Mouse (Mus musculus) midbrain, embryonic 10.5 days (tissue): ENCODE data around the gene Sowahc. TPM values are rescaled to one million over a fixed set of nuclear protein-coding genes. Genes with fewer than 3 reads are reported as not detected.

Source experiments
- DNase-seq: peaks from one replicate; pipeline ENCODE4 v3.0.0-alpha.2; 2017; ENCODE audit warnings: low spot score
- H3K27ac ChIP-seq: fragments of 300-500 bp; sonication (generic); replicated peaks from 2 replicates; pipeline ENCODE4 v1.5.1; 2016; ENCODE audit warnings: mild to moderate bottlenecking
- H3K27me3 ChIP-seq: fragments of 300-500 bp; sonication (generic); 2 replicates; pipeline ENCODE4 v1.6.1; 2016; ENCODE audit warnings: low read depth, mild to moderate bottlenecking; ENCODE audit not compliant: poor library complexity, severe bottlenecking
- H3K36me3 ChIP-seq: fragments of 300-500 bp; sonication (generic); 2 replicates; pipeline ENCODE4 v1.6.1; 2016; ENCODE audit warnings: mild to moderate bottlenecking, moderate library complexity
- H3K4me1 ChIP-seq: fragments of 300-500 bp; sonication (generic); 2 replicates; pipeline ENCODE4 v1.6.1; 2016
- H3K4me3 ChIP-seq: fragments of 300-500 bp; sonication (generic); 2 replicates; pipeline ENCODE4 v1.5.1; 2016; ENCODE audit warnings: mild to moderate bottlenecking, moderate library complexity
- H3K9me3 ChIP-seq: fragments of 300-500 bp; sonication (generic); replicated peaks from 2 replicates; pipeline ENCODE4 v1.6.1; 2016; ENCODE audit warnings: mild to moderate bottlenecking
- WGBS: fragments of 180-500 bp; shearing (Covaris S2); methylation state at CpG from one replicate; pipeline ENCODE4 v1.1.7; 2016; 5-methylcytosine and 5-hydroxymethylcytosine counted together
- polyA plus RNA-seq: library from polyadenylated mRNA; unstranded; fragments of >200 nt; fragmentation: Nextera tagmentation; extraction: Ambion mirVana; gene quantifications from 2 replicates; pipeline ENCODE4 v1.2.1, GENCODE M21; 2016

Gene Sowahc
- polyA plus RNA-seq, 1 experiment from 2014 or later: 13.3 TPM

DNA sequence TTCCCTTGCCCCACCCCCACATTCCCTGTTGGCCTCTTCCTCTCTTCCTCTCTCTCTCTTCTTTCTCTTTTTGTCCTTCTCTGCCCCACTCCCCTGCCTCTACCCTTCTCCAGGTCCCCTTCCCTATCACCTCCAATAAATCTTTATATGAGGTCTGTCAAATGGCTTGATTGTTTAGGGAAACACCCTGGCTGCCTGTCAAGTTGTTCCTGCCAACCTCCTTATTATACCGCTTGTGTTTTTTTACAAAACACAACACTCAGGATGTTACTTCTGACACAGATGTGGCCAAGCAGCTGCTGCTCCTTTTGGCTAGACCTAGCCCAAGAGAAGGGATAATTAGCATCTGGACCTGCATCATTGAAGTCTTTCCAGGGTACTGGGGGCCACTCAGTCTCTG lies 40.3 kb downstream of the Sowahc start:
- 90% methylated on average over 1 of the region's 1 CpGs for WGBS
- peaks cover 24% of the 10 kb centered on the region for H3K4me1 ChIP-seq
- H3K27ac ChIP-seq: no peak overlapping the region
- no peak for DNase-seq
- H3K4me3 ChIP-seq: no peak overlapping the region
- H3K9me3 ChIP-seq: no peaks in the 10 kb centered on the region
- H3K36me3 ChIP-seq: no peaks in the 10 kb centered on the region
- no peaks in the 10 kb centered on the region for H3K27me3 ChIP-seq

DNA sequence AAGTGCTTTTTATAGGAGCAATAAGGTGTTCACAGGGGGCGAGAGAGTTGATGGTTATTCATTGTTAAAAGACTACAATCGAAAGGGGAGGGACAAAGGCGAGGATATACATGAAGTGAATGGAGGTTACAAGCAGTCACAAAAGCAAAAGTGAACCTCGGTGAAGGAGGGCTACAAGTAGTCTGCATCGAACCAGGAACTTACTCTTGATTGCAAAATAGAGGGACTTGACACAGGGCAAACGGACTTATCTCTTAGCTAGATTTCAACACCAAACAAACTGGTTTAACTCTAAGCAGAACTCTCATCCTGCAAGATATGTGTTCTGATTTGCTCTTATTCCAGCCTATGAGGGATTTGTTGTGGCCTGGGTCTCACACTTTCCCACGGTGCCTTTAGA lies 41.2 kb downstream of the Sowahc start:
- Histone ChIP-seq H3K27ac (no peak overlapping the region), H3K4me1 (peaks cover 24% of the 10 kb centered on the region), H3K4me3 (no peak overlapping the region), H3K27me3 (no peaks in the 10 kb centered on the region), H3K9me3 (no peaks in the 10 kb centered on the region), H3K36me3 (no peaks in the 10 kb centered on the region)
- 75% methylated on average over 7 of the region's 7 CpGs for WGBS
- no peak for DNase-seq

- Histone ChIP-seq H3K4me1 (peaks cover 24% of the 10 kb centered on the region), H3K27me3 (no peaks in the 10 kb centered on the region), H3K27ac (no peak overlapping the region), H3K36me3 (no peaks in the 10 kb centered on the region), H3K9me3 (no peaks in the 10 kb centered on the region), H3K4me3 (no peak overlapping the region)
- DNase-seq: no peak
- WGBS: 80% methylated on average over 7 of the region's 7 CpGs
Observed at GRCm38 (mm10) chr10:59265067-59265466, 43.3 kb downstream of the Sowahc start.

DNA sequence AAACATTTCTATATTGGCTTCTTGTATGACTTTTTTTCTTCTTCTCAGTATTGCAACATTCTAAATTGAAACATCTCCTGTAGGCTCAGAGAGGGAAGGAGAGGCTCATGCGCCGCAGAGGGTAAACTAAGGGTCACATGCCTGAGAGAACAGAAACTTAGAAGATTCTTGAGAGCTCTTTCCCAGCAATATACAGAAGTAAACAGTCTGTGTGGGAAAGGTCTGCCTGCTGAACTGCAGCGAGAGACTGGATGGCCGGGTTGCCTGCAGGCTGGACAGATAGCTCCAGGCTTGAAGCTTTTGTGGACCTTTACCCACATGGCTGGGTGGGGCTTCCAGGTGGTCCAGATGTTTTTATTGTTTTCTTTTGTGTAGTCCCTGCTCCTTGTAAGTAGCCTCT lies 43.9 kb downstream of the Sowahc start:
- Histone ChIP-seq H3K27ac (no peak overlapping the region), H3K4me3 (no peak overlapping the region)
- WGBS: 76% methylated on average over 4 of the region's 4 CpGs

GRCm38 (mm10) chr10:59266097-59266496 lies 44.3 kb downstream of the Sowahc start:
- DNase-seq: no peak
- Histone ChIP-seq H3K27ac (no peak overlapping the region), H3K27me3 (no peaks in the 10 kb centered on the region), H3K36me3 (no peaks in the 10 kb centered on the region), H3K4me3 (no peak overlapping the region), H3K9me3 (no peaks in the 10 kb centered on the region), H3K4me1 (peaks cover 23% of the 10 kb centered on the region)
- 85% methylated on average over 1 of the region's 1 CpGs for WGBS

More for the DNA sequence above, 43.9 kb downstream of the Sowahc start:
- DNase-seq: no peak
- H3K36me3 ChIP-seq: no peaks in the 10 kb centered on the region
- no peaks in the 10 kb centered on the region for H3K27me3 ChIP-seq
- H3K4me1 ChIP-seq: peaks cover 24% of the 10 kb centered on the region
- H3K9me3 ChIP-seq: no peaks in the 10 kb centered on the region

- no peak overlapping the region for H3K4me3 ChIP-seq
- DNase-seq: no peak
- H3K4me1 ChIP-seq: peaks cover 12% of the 10 kb centered on the region
- 95% methylated on average over 2 of the region's 2 CpGs for WGBS
- H3K27ac ChIP-seq: no peak overlapping the region
- H3K27me3 ChIP-seq: no peaks in the 10 kb centered on the region
- no peaks in the 10 kb centered on the region for H3K36me3 ChIP-seq
- no peaks in the 10 kb centered on the region for H3K9me3 ChIP-seq
Observed at GRCm38 (mm10) chr10:59267275-59267674, 45.5 kb downstream of the Sowahc start.

DNA sequence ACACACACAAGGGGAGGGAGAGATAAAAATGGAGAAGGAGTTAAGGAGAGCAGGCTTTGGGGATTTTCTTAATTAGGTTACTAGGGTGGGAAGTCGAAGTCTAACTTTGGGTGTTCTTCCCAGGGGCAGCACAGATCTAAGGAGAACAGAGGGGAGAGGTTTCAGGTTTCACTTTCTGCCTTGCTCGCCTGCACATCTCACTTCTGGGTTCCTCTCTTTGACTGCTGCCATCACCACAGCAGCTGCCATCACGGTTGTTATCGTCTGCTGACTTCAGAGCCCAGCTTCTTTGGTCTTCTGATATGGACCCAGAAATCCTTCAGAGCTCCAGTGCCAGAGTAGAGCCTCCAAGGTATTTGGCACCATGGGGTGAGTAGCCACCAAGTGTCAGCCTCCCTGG lies 46.4 kb downstream of the Sowahc start:
- Histone ChIP-seq H3K27me3 (no peaks in the 10 kb centered on the region), H3K36me3 (no peaks in the 10 kb centered on the region), H3K4me1 (peaks cover 4% of the 10 kb centered on the region), H3K9me3 (no peaks in the 10 kb centered on the region), H3K27ac (no peak overlapping the region), H3K4me3 (no peak overlapping the region)
- WGBS: 61% methylated on average over 4 of the region's 4 CpGs
- no peak for DNase-seq

DNA sequence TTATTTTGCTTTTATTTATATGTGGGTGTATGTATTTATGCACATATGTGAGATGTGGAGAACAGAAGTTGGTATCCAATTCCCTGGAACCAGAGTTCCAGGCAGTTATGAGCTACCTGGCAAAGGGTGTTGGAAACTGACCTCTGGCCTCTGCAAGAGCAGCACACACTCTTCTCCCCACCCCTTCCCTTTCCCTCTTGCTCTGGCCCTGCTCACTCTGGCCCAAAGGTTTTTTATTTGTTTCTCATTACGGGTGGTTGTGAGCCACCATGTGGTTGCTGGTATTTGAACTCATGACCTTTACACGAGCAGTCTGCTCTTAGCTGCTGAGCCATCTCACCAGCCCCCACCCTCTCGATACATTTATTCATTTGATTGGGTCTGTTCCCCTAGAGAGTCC lies 47.0 kb downstream of the Sowahc start:
- H3K4me1 ChIP-seq: peaks cover 4% of the 10 kb centered on the region
- H3K27me3 ChIP-seq: no peaks in the 10 kb centered on the region
- H3K27ac ChIP-seq: no peak overlapping the region
- H3K9me3 ChIP-seq: no peaks in the 10 kb centered on the region
- WGBS: 56% methylated on average over 3 of the region's 3 CpGs
- no peak overlapping the region for H3K4me3 ChIP-seq
- no peaks in the 10 kb centered on the region for H3K36me3 ChIP-seq
- DNase-seq: no peak

DNA sequence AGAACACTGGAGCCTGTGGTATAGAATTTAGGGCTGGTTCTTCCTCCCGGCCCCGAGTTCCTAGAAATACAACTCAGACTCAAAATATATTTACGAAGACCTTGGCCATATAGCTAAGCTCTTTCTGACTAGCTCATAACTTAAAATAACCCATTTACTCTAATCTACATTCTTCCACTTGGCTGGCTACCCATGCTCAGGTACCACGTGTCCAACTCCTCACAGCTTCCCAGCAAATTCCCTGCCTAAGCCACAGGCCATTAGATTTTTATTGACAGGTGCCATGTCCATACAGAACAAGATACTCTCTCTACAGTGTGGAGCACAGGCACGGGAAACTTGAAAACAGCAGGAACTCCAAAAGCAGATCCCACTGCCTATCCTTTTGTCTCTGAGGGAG lies 54.0 kb downstream of the Sowahc start:
- no peak overlapping the region for H3K4me3 ChIP-seq
- no peaks in the 10 kb centered on the region for H3K9me3 ChIP-seq
- no peaks in the 10 kb centered on the region for H3K36me3 ChIP-seq
- DNase-seq: no peak
- H3K4me1 ChIP-seq: no peaks in the 10 kb centered on the region
- 88% methylated on average over 5 of the region's 5 CpGs for WGBS
- H3K27ac ChIP-seq: no peak overlapping the region
- no peaks in the 10 kb centered on the region for H3K27me3 ChIP-seq

Other genes with a start within 250 kb of the Sowahc start
- gene Sept10, start 106 bp upstream of the Sowahc start, polyA plus RNA-seq: 23.6 and 27.7 TPM in 2 replicates
- gene P4ha1, start 101.3 kb downstream of the Sowahc start, polyA plus RNA-seq: 39.6 and 50.9 TPM in 2 replicates
- gene Gm10273, start 173.7 kb downstream of the Sowahc start, polyA plus RNA-seq: 11.5 and 14.1 TPM in 2 replicates
- gene Pla2g12b, start 181.7 kb downstream of the Sowahc start, polyA plus RNA-seq: not detected in 2 replicates
- 0.40 and 1.00 TPM in 2 replicates for gene Oit3, start 219.8 kb downstream of the Sowahc start, polyA plus RNA-seq